Mouse (Mus musculus): ENCODE data around the gene Gm266. TPM values are rescaled to one million over a fixed set of nuclear protein-coding genes. Genes with fewer than 3 reads are reported as not detected.
A peak's percentile ranks its signal among the peaks of the same experiment; 100 is the strongest.

Gene Gm266
- total and polyA plus RNA-seq, 3 experiments, result 0.11 TPM; not detected in 2

- no peaks in the 10 kb centered on the region for H3K9me3 ChIP-seq (replicated peaks)
- H3K27me3 ChIP-seq (ENCODE audit: insufficient read depth, low read length), result peaks cover 58% of the 10 kb centered on the region
- H3K36me3 ChIP-seq (replicated peaks), result no peaks in the 10 kb centered on the region
- ATAC-seq (ENCODE audit: extremely low read depth, insufficient number of reproducible peaks, low FRiP score, poor library complexity, severe bottlenecking) (no peak), DNase-seq (ENCODE audit: low spot score) (no peak)
- H3K4me1 ChIP-seq (ENCODE audit: insufficient read depth, low read depth, low read length), result peaks cover 10% of the 10 kb centered on the region
- TF ChIP-seq CTCF (IDR thresholded peaks at IDR 0.05; ENCODE audit: low read depth, low read length) (no peak), GATA2 (IDR thresholded peaks at IDR 0.05; ENCODE audit: borderline replicate concordance, low read depth, low read length) (no peak)
- no peak overlapping the region for H3K4me3 ChIP-seq (ENCODE audit: low read depth, low read length)
Measured at GRCm38 (mm10) chr12:111507001-111507400, 21.4 kb upstream of the Gm266 start.

- Histone ChIP-seq H3K9me3 (replicated peaks) (no peaks in the 10 kb centered on the region), H3K4me3 (ENCODE audit: low read depth, low read length) (no peak overlapping the region), H3K4me1 (ENCODE audit: insufficient read depth, low read depth, low read length) (peaks cover 17% of the 10 kb centered on the region), H3K27me3 (ENCODE audit: insufficient read depth, low read length) (peaks cover 62% of the 10 kb centered on the region), H3K36me3 (replicated peaks) (no peaks in the 10 kb centered on the region)
- ATAC-seq (ENCODE audit: extremely low read depth, insufficient number of reproducible peaks, low FRiP score, poor library complexity, severe bottlenecking), result peak; percentile 70; the same call in 1 of the 2 replicates
- no peak for TF ChIP-seq POLR2AphosphoS5 (IDR thresholded peaks at IDR 0.05; ENCODE audit: insufficient replicate concordance, low read depth, low read length)
- TF ChIP-seq GATA2 (IDR thresholded peaks at IDR 0.05; ENCODE audit: borderline replicate concordance, low read depth, low read length), result no peak
- TF ChIP-seq TAL1 (conservative IDR thresholded peaks at IDR 0.05; ENCODE audit: low read depth, low read length), result no peak
- TF ChIP-seq CTCF (IDR thresholded peaks at IDR 0.05; ENCODE audit: low read depth, low read length), result peak; percentile 92
- peak; percentile 72 for DNase-seq (ENCODE audit: low spot score)
Measured at GRCm38 (mm10) chr12:111504904-111505303, 19.3 kb upstream of the Gm266 start.

GRCm38 (mm10) chr12:111503571-111503970 is 17.9 kb upstream of the Gm266 start:
- DNase-seq (ENCODE audit: low spot score) (no peak), ATAC-seq (ENCODE audit: extremely low read depth, insufficient number of reproducible peaks, low FRiP score, poor library complexity, severe bottlenecking) (no peak)
- TF ChIP-seq CTCF (IDR thresholded peaks at IDR 0.05; ENCODE audit: low read depth, low read length) (no peak), GATA1 (IDR thresholded peaks at IDR 0.05; ENCODE audit: borderline replicate concordance, low read length) (no peak), GATA2 (IDR thresholded peaks at IDR 0.05; ENCODE audit: borderline replicate concordance, low read depth, low read length) (no peak), TAL1 (conservative IDR thresholded peaks at IDR 0.05; ENCODE audit: low read depth, low read length) (no peak), POLR2AphosphoS5 (IDR thresholded peaks at IDR 0.05; ENCODE audit: insufficient replicate concordance, low read depth, low read length) (no peak)
- Histone ChIP-seq H3K4me1 (ENCODE audit: insufficient read depth, low read depth, low read length) (peaks cover 14% of the 10 kb centered on the region), H3K4me3 (ENCODE audit: low read depth, low read length) (no peak overlapping the region), H3K9me3 (replicated peaks) (no peaks in the 10 kb centered on the region), H3K27me3 (ENCODE audit: insufficient read depth, low read length) (peaks cover 63% of the 10 kb centered on the region), H3K36me3 (replicated peaks) (no peaks in the 10 kb centered on the region)

GRCm38 (mm10) chr12:111503063-111503567 is 17.5 kb upstream of the Gm266 start:
- H3K4me1 ChIP-seq (ENCODE audit: insufficient read depth, low read depth, low read length), result peaks cover 11% of the 10 kb centered on the region
- no peaks in the 10 kb centered on the region for H3K36me3 ChIP-seq (replicated peaks)
- DNase-seq (ENCODE audit: low spot score) (no peak), ATAC-seq (ENCODE audit: extremely low read depth, insufficient number of reproducible peaks, low FRiP score, poor library complexity, severe bottlenecking) (no peak)
- peaks cover 59% of the 10 kb centered on the region for H3K27me3 ChIP-seq (ENCODE audit: insufficient read depth, low read length)
- H3K4me3 ChIP-seq (ENCODE audit: low read depth, low read length), result no peak overlapping the region
- H3K9me3 ChIP-seq (replicated peaks), result no peaks in the 10 kb centered on the region
- no peak for TF ChIP-seq GATA1 (IDR thresholded peaks at IDR 0.05; ENCODE audit: borderline replicate concordance, low read length)
- TF ChIP-seq TAL1 (conservative IDR thresholded peaks at IDR 0.05; ENCODE audit: low read depth, low read length), result no peak
- TF ChIP-seq CTCF (IDR thresholded peaks at IDR 0.05; ENCODE audit: low read depth, low read length), result no peak
- TF ChIP-seq POLR2AphosphoS5 (IDR thresholded peaks at IDR 0.05; ENCODE audit: insufficient replicate concordance, low read depth, low read length), result no peak
- no peak for TF ChIP-seq GATA2 (IDR thresholded peaks at IDR 0.05; ENCODE audit: borderline replicate concordance, low read depth, low read length)

- no peak for ATAC-seq (ENCODE audit: extremely low read depth, insufficient number of reproducible peaks, low FRiP score, poor library complexity, severe bottlenecking)
- Histone ChIP-seq H3K27me3 (ENCODE audit: insufficient read depth, low read length) (peaks cover 51% of the 10 kb centered on the region), H3K4me3 (ENCODE audit: low read depth, low read length) (no peak overlapping the region), H3K36me3 (replicated peaks) (no peaks in the 10 kb centered on the region), H3K9me3 (replicated peaks) (0 out of 2 replicates have a peak, but pooled peaks cover 2% of the 10 kb centered on the region), H3K4me1 (ENCODE audit: insufficient read depth, low read depth, low read length) (peaks cover 11% of the 10 kb centered on the region)
- DNase-seq (ENCODE audit: low spot score), result no peak
- TF ChIP-seq TAL1 (conservative IDR thresholded peaks at IDR 0.05; ENCODE audit: low read depth, low read length) (no peak), GATA2 (IDR thresholded peaks at IDR 0.05; ENCODE audit: borderline replicate concordance, low read depth, low read length) (no peak), POLR2AphosphoS5 (IDR thresholded peaks at IDR 0.05; ENCODE audit: insufficient replicate concordance, low read depth, low read length) (no peak), GATA1 (IDR thresholded peaks at IDR 0.05; ENCODE audit: borderline replicate concordance, low read length) (no peak), CTCF (IDR thresholded peaks at IDR 0.05; ENCODE audit: low read depth, low read length) (no peak)
Measured at GRCm38 (mm10) chr12:111500725-111501124, 15.1 kb upstream of the Gm266 start.

- Histone ChIP-seq H3K4me1 (ENCODE audit: insufficient read depth, low read depth, low read length) (peaks cover 7% of the 10 kb centered on the region), H3K36me3 (replicated peaks) (no peaks in the 10 kb centered on the region), H3K27me3 (ENCODE audit: insufficient read depth, low read length) (peaks cover 50% of the 10 kb centered on the region), H3K9me3 (replicated peaks) (0 out of 2 replicates have a peak, but pooled peaks cover 2% of the 10 kb centered on the region), H3K4me3 (ENCODE audit: low read depth, low read length) (no peak overlapping the region)
- no peak for DNase-seq (ENCODE audit: low spot score)
- no peak for ATAC-seq (ENCODE audit: extremely low read depth, insufficient number of reproducible peaks, low FRiP score, poor library complexity, severe bottlenecking)
- TF ChIP-seq TAL1 (conservative IDR thresholded peaks at IDR 0.05; ENCODE audit: low read depth, low read length) (no peak), POLR2AphosphoS5 (IDR thresholded peaks at IDR 0.05; ENCODE audit: insufficient replicate concordance, low read depth, low read length) (no peak), GATA2 (IDR thresholded peaks at IDR 0.05; ENCODE audit: borderline replicate concordance, low read depth, low read length) (no peak), GATA1 (IDR thresholded peaks at IDR 0.05; ENCODE audit: borderline replicate concordance, low read length) (no peak), CTCF (IDR thresholded peaks at IDR 0.05; ENCODE audit: low read depth, low read length) (no peak)
Measured at GRCm38 (mm10) chr12:111499617-111500016, 14.0 kb upstream of the Gm266 start.

All from G1E (cell line).